Mouse (Mus musculus) adrenal gland, postnatal 36 days (tissue): ENCODE data around the gene Emd. TPM values are rescaled to one million over a fixed set of nuclear protein-coding genes. Genes with fewer than 3 reads are reported as not detected.
A peak's percentile ranks its signal among the peaks of the same experiment; 100 is the strongest.
"Not testable (repeated sequence)": the region's sequence is repeated elsewhere in the genome, so short reads cannot be mapped to it uniquely, and the experiment has no call there.

Experiments used
- DNase-seq, 2 experiments: peaks; one replicate each; pipeline ENCODE4 v3.0.0; 2021; ENCODE audit warnings: mixed read lengths in 1 of 2
- long read RNA-seq, 2 experiments: library from polyadenylated mRNA; stranded (forward); transcript quantifications; one replicate each; pipeline ENCODE4 v2.0.0; 2021; ENCODE audit warnings: borderline sequencing depth in 2 of 2
- total RNA-seq, 2 experiments: library from RNA; stranded (reverse); gene quantifications; 2 replicates each; pipeline ENCODE4 v1.2.3; 2021

The Emd gene
- 100 to 1,000 TPM in 1 of 2 experiments, 10 to 100 TPM in 1; 53.0 to 121 TPM for total RNA-seq
- long read RNA-seq, experiment 1, partial matches to known transcripts = 4 of 5 reads
- long read RNA-seq, experiment 1, other reads (novel, unspliced or antisense) = 0 of 5 reads
- long read RNA-seq, experiment 2, transcript Emd-202 (6 exons, 1,338 nt) = major isoform, 7 of 22 reads
- long read RNA-seq, experiment 2, partial matches to known transcripts = 5 of 22 reads
- long read RNA-seq, experiment 2, other reads (novel, unspliced or antisense) = 4 of 22 reads

GRCm38 (mm10) chrX:74254153-74254887, at the start of gene Emd:
Gene Emd, plus strand, starts transcription at chrX:74254687.
- DNase-seq = peak; percentile 87 to 88

GRCm38 (mm10) chrX:74218496-74218895, 36.0 kb upstream of the Emd start:
- DNase-seq = no peak

- DNase-seq = no peak
Measured at GRCm38 (mm10) chrX:74219449-74219848, 35.0 kb upstream of the Emd start.

- not testable (repeated sequence) for DNase-seq
Measured at GRCm38 (mm10) chrX:74220099-74220498, 34.4 kb upstream of the Emd start.

- DNase-seq = no peak
Measured at GRCm38 (mm10) chrX:74230038-74230437, 24.4 kb upstream of the Emd start.

GRCm38 (mm10) chrX:74233196-74233595, 21.3 kb upstream of the Emd start:
- no peak for DNase-seq

- no peak for DNase-seq
Measured at GRCm38 (mm10) chrX:74240332-74240731, 14.2 kb upstream of the Emd start.

- DNase-seq = no peak
Measured at GRCm38 (mm10) chrX:74243396-74243795, 11.1 kb upstream of the Emd start.

- DNase-seq = no peak
Measured at GRCm38 (mm10) chrX:74243807-74244206, 10.7 kb upstream of the Emd start.

GRCm38 (mm10) chrX:74244614-74245083, 9.8 kb upstream of the Emd start:
- DNase-seq = peak; percentile 30 to 44

GRCm38 (mm10) chrX:74245107-74245506, 9.4 kb upstream of the Emd start:
- no peak for DNase-seq

GRCm38 (mm10) chrX:74245687-74246086, 8.8 kb upstream of the Emd start:
- DNase-seq = peak; percentile 77 to 86

GRCm38 (mm10) chrX:74246213-74246681, 8.2 kb upstream of the Emd start:
- DNase-seq = peak; percentile 87

GRCm38 (mm10) chrX:74246693-74247092, 7.8 kb upstream of the Emd start:
- DNase-seq = peak in 1 of 2 experiments; percentile 37

GRCm38 (mm10) chrX:74248651-74249050, 5.8 kb upstream of the Emd start:
- DNase-seq = peak; percentile 53 to 69

GRCm38 (mm10) chrX:74249615-74250014, 4.9 kb upstream of the Emd start, which contains the start of gene Flna:
Gene Flna, minus strand, starts transcription at chrX:74249820.
- DNase-seq = peak; percentile 76 to 82

GRCm38 (mm10) chrX:74254888-74255565, 540 bp downstream of the Emd start:
- DNase-seq = no peak

GRCm38 (mm10) chrX:74257746-74258145, 3.3 kb downstream of the Emd start:
- no peak for DNase-seq

- no peak for DNase-seq
Measured at GRCm38 (mm10) chrX:74269736-74270061, 15.2 kb downstream of the Emd start.

GRCm38 (mm10) chrX:74270062-74270901, 15.8 kb downstream of the Emd start, which contains the start of gene Rpl10:
Gene Rpl10, plus strand, starts transcription at chrX:74270812.
- peak; percentile 88 to 91 for DNase-seq

- DNase-seq = peak in 1 of 2 experiments; percentile 26
Measured at GRCm38 (mm10) chrX:74270902-74271551, 16.5 kb downstream of the Emd start.
